Mouse (Mus musculus): ENCODE data around the gene Brd7. TPM values are rescaled to one million over a fixed set of nuclear protein-coding genes. Genes with fewer than 3 reads are reported as not detected.
A peak's percentile ranks its signal among the peaks of the same experiment; 100 is the strongest.

Brd7 gene
- polyA plus RNA-seq, 1 experiment from 2014 or later = 68.4 TPM

DNA sequence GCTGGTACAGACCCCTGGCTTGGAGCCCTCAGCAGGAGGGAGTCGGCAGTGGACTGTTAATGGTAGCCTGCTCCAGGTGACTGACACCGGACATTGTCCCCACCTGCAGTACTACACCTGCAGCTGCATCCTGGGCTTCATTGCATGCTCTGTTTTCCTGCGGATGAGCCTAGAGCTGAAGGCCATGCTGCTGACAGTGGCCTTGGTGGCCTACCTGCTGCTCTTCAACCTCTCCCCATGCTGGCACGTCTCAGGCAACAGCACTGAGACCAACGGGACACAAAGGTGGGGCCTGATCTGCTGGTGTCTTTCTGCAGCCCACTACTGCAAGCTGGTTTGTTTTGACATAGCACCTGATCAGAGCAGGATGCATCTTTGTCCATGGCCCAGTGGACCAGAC, 38.5 kb downstream of the Brd7 start:
- DNase-seq (ENCODE audit: low spot score) = no peak
- Histone ChIP-seq H3K4me3 (ENCODE audit: low read depth, low read length) (no peak overlapping the region), H3K4me1 (ENCODE audit: control insufficient read depth, insufficient read depth, low read length) (no peaks in the 10 kb centered on the region), H3K27me3 (replicated peaks; ENCODE audit: control insufficient read depth, insufficient read depth, low read length) (no peaks in the 10 kb centered on the region), H3K9ac (ENCODE audit: low read depth, low read length) (no peak overlapping the region), H3K9me3 (ENCODE audit: control insufficient read depth, low read length) (no peaks in the 10 kb centered on the region), H3K4me2 (ENCODE audit: low read depth, low read length) (no peak overlapping the region), H3K36me3 (ENCODE audit: control insufficient read depth, insufficient read depth, low read length) (peaks cover 41% of the 10 kb centered on the region), H3K27ac (replicated peaks; ENCODE audit: low read depth, low read length) (no peak overlapping the region)
- ATAC-seq (ENCODE audit: low read depth) = no peak
- WGBS = 93% methylated on average over 3 of the region's 5 CpGs

DNA sequence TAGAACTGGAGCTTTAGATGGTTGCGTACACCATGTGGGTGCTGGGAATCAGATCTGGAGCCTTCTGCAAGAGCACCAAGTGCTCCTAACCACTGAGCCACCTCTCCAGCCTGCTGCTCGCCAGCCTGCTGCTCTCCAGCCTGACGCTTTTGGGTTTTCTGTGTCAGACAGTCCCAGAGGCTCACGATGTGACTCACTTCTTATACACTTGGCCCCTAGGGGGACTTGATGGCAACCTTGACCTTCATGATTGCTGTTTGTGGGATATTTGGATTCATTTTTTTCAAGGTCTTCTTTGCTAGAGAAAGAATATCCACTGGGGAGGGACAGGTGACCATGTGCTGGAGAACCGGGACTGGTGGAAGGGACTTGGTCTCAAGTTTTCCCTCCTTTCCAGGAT, 40.6 kb downstream of the Brd7 start:
- Histone ChIP-seq H3K27me3 (replicated peaks; ENCODE audit: control insufficient read depth, insufficient read depth, low read length) (no peaks in the 10 kb centered on the region), H3K4me1 (ENCODE audit: control insufficient read depth, insufficient read depth, low read length) (peaks cover 14% of the 10 kb centered on the region), H3K27ac (replicated peaks; ENCODE audit: low read depth, low read length) (no peak overlapping the region), H3K4me3 (ENCODE audit: low read depth, low read length) (no peak overlapping the region), H3K9ac (ENCODE audit: low read depth, low read length) (no peak overlapping the region), H3K4me2 (ENCODE audit: low read depth, low read length) (no peak overlapping the region), H3K9me3 (ENCODE audit: control insufficient read depth, low read length) (no peaks in the 10 kb centered on the region), H3K36me3 (ENCODE audit: control insufficient read depth, insufficient read depth, low read length) (peaks cover 21% of the 10 kb centered on the region; the same call in 1 of the 2 replicates)
- WGBS = 83% methylated on average over 5 of the region's 5 CpGs
- ATAC-seq (ENCODE audit: low read depth) = no peak
- DNase-seq (ENCODE audit: low spot score) = no peak

DNA sequence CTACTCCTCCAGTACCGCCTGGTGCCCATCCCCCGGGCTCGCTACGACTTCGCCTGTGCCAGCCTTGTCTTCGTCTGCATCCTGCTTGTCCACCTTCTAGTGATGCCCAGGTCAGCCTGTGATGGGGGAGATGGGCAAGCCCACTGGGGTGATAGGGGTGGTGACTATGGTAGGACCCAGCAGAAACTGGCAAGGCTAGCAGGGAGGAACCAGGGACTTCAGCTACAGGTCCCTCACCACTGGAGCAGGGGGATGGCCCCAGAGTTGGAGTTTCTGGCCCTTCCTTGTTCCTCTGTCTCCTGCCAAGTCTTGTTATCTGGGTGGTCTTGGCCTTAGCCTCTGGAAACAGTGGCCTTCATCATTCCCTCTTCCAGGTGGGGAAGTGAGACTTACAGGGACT, 41.9 kb downstream of the Brd7 start:
- Histone ChIP-seq H3K27me3 (replicated peaks; ENCODE audit: control insufficient read depth, insufficient read depth, low read length) (no peaks in the 10 kb centered on the region), H3K4me1 (ENCODE audit: control insufficient read depth, insufficient read depth, low read length) (peaks cover 19% of the 10 kb centered on the region), H3K4me2 (ENCODE audit: low read depth, low read length) (no peak overlapping the region), H3K9me3 (ENCODE audit: control insufficient read depth, low read length) (no peaks in the 10 kb centered on the region), H3K4me3 (ENCODE audit: low read depth, low read length) (no peak overlapping the region), H3K36me3 (ENCODE audit: control insufficient read depth, insufficient read depth, low read length) (peaks cover 9% of the 10 kb centered on the region; the same call in 1 of the 2 replicates), H3K9ac (ENCODE audit: low read depth, low read length) (no peak overlapping the region), H3K27ac (replicated peaks; ENCODE audit: low read depth, low read length) (no peak overlapping the region)
- no peak for DNase-seq (ENCODE audit: low spot score)
- ATAC-seq (ENCODE audit: low read depth) = no peak
- WGBS = 90% methylated on average over 6 of the region's 6 CpGs

DNA sequence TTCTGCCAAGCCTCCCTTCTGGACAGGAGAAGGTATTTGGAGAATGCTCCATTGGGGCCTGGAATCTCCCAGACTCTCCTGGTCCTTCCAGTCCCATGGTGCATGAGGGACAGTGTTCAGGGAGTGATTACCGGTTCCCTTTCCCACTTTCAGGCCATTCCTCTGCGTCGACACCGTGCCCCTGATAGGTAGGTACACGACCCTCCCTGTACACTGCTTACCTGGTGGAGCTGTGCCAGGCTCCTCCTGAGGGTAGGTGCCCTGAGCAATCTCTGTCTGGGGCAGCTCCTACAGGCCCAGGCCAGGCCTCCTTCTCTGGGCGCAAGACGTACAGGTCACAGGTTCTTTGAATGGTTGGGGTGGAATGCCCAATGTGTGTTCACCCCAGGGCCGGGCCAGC, 43.8 kb downstream of the Brd7 start:
- Histone ChIP-seq H3K27me3 (replicated peaks; ENCODE audit: control insufficient read depth, insufficient read depth, low read length) (no peaks in the 10 kb centered on the region), H3K4me1 (ENCODE audit: control insufficient read depth, insufficient read depth, low read length) (peaks cover 19% of the 10 kb centered on the region), H3K4me2 (ENCODE audit: low read depth, low read length) (no peak overlapping the region), H3K4me3 (ENCODE audit: low read depth, low read length) (no peak overlapping the region), H3K9me3 (ENCODE audit: control insufficient read depth, low read length) (no peaks in the 10 kb centered on the region), H3K27ac (replicated peaks; ENCODE audit: low read depth, low read length) (no peak overlapping the region; the same call in 1 of the 2 replicates), H3K9ac (ENCODE audit: low read depth, low read length) (no peak overlapping the region), H3K36me3 (ENCODE audit: control insufficient read depth, insufficient read depth, low read length) (no peaks in the 10 kb centered on the region)
- WGBS = 91% methylated on average over 8 of the region's 8 CpGs
- no peak for ATAC-seq (ENCODE audit: low read depth)
- DNase-seq (ENCODE audit: low spot score) = no peak

DNA sequence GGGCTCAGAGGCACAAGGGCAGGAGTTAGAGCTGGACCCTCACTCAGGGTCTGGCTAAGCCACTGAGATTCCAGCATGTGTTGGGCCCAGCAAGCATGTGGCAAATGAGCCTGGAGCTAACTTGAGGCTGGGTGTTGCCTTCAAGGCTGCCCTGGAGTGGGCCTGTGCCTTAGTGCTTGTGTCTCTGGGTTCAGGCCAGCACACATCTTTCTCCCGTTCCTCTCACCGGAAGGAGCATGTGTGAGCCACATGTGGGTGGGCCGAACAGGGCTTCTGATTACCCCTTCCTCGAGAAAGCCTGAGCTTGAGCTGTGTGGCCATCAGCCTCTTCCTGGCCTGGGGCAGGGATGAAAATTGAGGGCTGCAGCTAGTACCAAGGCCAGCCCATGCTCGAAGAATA, 44.7 kb downstream of the Brd7 start:
- peak; percentile 45 for DNase-seq (ENCODE audit: low spot score)
- H3K9me3 ChIP-seq (ENCODE audit: control insufficient read depth, low read length) = no peaks in the 10 kb centered on the region
- H3K9ac ChIP-seq (ENCODE audit: low read depth, low read length) = no peak overlapping the region
- H3K36me3 ChIP-seq (ENCODE audit: control insufficient read depth, insufficient read depth, low read length) = no peaks in the 10 kb centered on the region
- peaks cover 19% of the 10 kb centered on the region for H3K4me1 ChIP-seq (ENCODE audit: control insufficient read depth, insufficient read depth, low read length)
- no peak for ATAC-seq (ENCODE audit: low read depth)
- H3K27ac ChIP-seq (replicated peaks; ENCODE audit: low read depth, low read length) = peak overlapping the region; percentile 81
- H3K4me2 ChIP-seq (ENCODE audit: low read depth, low read length) = no peak overlapping the region
- whole genome bisulfite sequencing = 44% methylated on average over 5 of the region's 5 CpGs
- H3K4me3 ChIP-seq (ENCODE audit: low read depth, low read length) = no peak overlapping the region
- H3K27me3 ChIP-seq (replicated peaks; ENCODE audit: control insufficient read depth, insufficient read depth, low read length) = no peaks in the 10 kb centered on the region

DNA sequence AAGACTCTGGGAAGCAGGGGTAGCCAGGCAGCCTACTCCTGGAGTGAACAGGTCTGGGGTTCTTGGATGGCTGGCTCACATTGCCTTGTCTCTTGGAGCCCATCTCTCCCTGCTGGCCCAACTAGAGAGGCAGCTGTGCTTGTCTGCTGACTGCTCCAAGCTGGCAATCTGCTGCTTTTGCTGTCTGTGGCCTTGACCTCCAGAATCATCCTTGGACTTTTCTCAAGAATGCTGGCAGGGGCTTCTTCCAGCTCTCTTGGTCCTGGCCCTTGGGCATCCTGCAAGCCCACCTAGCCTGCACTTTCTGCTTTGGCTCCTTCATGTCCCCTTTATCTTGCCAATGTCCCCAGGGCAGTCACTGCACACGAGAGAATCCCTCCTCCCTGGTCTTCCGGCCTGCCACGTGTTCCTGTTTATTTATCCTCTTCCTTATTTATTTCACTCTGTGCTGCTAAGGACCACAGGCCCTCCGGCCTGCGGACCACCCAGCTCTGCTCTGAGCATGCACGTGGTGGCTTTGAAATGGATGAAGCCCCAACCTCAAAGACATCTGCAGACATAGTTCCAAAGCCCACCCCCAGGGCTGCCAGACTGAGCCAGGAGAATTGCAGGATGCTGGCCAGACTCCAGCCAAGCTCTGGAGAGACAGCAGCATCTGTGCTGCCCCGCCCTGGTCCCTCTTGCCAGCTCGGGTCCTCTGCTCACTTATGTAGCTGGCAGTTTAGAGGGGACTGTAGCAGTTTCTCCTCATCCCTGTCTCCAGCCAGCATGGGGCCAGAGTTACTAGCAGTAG, 45.7 kb downstream of the Brd7 start:
- Histone ChIP-seq H3K9me3 (ENCODE audit: control insufficient read depth, low read length) (no peaks in the 10 kb centered on the region), H3K9ac (ENCODE audit: low read depth, low read length) (no peak overlapping the region), H3K27ac (replicated peaks; ENCODE audit: low read depth, low read length) (peak overlapping the region; percentile 81), H3K4me3 (ENCODE audit: low read depth, low read length) (no peak overlapping the region), H3K4me1 (ENCODE audit: control insufficient read depth, insufficient read depth, low read length) (peaks cover 19% of the 10 kb centered on the region), H3K36me3 (ENCODE audit: control insufficient read depth, insufficient read depth, low read length) (no peaks in the 10 kb centered on the region), H3K27me3 (replicated peaks; ENCODE audit: control insufficient read depth, insufficient read depth, low read length) (no peaks in the 10 kb centered on the region), H3K4me2 (ENCODE audit: low read depth, low read length) (no peak overlapping the region)
- peak; percentile 92 for DNase-seq (ENCODE audit: low spot score)
- WGBS = 29% methylated on average over 8 of the region's 8 CpGs
- ATAC-seq (ENCODE audit: low read depth) = peak; percentile 88

DNA sequence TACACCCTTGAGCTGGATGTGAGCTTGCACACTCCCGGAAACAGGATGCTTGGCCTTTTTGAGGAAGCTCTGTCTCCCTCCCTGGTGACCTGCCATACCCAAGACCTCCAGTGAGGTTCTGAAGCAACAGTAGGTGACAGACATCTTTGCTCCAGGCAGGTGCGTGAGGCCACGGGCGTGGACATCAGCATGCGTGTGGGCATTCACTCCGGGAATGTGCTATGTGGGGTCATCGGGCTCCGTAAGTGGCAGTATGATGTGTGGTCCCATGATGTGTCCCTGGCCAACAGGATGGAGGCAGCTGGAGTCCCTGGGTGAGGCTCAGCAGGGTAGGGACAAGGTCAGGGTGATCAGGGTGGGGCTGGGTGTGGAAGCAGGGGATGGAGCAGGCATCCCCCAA, 46.7 kb downstream of the Brd7 start:
- H3K27me3 ChIP-seq (replicated peaks; ENCODE audit: control insufficient read depth, insufficient read depth, low read length) = no peaks in the 10 kb centered on the region
- peaks cover 19% of the 10 kb centered on the region for H3K4me1 ChIP-seq (ENCODE audit: control insufficient read depth, insufficient read depth, low read length)
- no peak overlapping the region for H3K4me2 ChIP-seq (ENCODE audit: low read depth, low read length)
- no peak for DNase-seq (ENCODE audit: low spot score)
- H3K27ac ChIP-seq (replicated peaks; ENCODE audit: low read depth, low read length) = no peak overlapping the region
- H3K36me3 ChIP-seq (ENCODE audit: control insufficient read depth, insufficient read depth, low read length) = no peaks in the 10 kb centered on the region
- H3K9ac ChIP-seq (ENCODE audit: low read depth, low read length) = no peak overlapping the region
- WGBS = 93% methylated on average over 8 of the region's 8 CpGs
- no peak overlapping the region for H3K4me3 ChIP-seq (ENCODE audit: low read depth, low read length)
- no peaks in the 10 kb centered on the region for H3K9me3 ChIP-seq (ENCODE audit: control insufficient read depth, low read length)
- no peak for ATAC-seq (ENCODE audit: low read depth)

DNA sequence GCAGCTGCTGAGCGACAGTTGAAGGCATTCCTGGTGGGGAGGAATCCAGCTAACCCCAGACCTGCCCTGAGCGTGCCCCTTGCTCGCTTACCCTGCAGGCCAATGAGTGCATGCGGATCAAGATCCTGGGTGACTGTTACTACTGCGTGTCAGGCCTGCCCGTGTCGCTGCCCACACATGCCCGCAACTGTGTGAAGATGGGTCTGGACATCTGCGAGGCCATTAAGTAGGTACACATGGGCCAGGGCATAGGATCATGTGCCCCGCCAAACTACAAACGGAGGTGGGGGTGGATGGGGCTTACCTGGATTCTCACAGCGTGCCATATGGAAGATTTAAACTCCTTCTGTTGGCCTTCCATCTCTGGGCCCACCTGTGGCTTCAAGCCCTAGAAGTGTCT, 48.0 kb downstream of the Brd7 start:
- 88% methylated on average over 12 of the region's 12 CpGs for WGBS
- Histone ChIP-seq H3K27ac (replicated peaks; ENCODE audit: low read depth, low read length) (no peak overlapping the region), H3K9ac (ENCODE audit: low read depth, low read length) (no peak overlapping the region), H3K36me3 (ENCODE audit: control insufficient read depth, insufficient read depth, low read length) (no peaks in the 10 kb centered on the region), H3K9me3 (ENCODE audit: control insufficient read depth, low read length) (no peaks in the 10 kb centered on the region), H3K27me3 (replicated peaks; ENCODE audit: control insufficient read depth, insufficient read depth, low read length) (no peaks in the 10 kb centered on the region), H3K4me2 (ENCODE audit: low read depth, low read length) (no peak overlapping the region), H3K4me1 (ENCODE audit: control insufficient read depth, insufficient read depth, low read length) (peaks cover 19% of the 10 kb centered on the region), H3K4me3 (ENCODE audit: low read depth, low read length) (no peak overlapping the region)
- no peak for DNase-seq (ENCODE audit: low spot score)
- ATAC-seq (ENCODE audit: low read depth) = no peak

DNA sequence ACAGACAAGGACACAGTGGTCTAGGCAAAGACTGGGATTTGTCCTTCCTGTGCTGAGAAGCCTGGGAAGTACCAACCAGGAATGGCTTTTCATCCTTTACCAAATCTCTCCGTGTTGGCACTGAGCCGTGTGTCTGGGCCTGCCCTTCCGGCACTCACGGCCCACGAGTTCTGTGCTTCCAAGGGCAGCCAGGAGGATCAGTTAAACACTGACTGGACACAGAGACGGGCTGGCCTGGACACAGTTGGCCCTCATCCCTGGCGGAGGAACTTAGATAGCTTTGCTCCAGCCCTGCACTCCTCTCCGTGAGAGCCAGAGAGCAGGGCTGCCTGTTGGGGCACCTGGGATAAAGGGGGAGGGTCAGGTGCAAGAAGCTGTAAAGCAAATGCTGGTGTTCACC, 49.0 kb downstream of the Brd7 start:
- no peak overlapping the region for H3K4me2 ChIP-seq (ENCODE audit: low read depth, low read length)
- H3K4me3 ChIP-seq (ENCODE audit: low read depth, low read length) = no peak overlapping the region
- no peaks in the 10 kb centered on the region for H3K9me3 ChIP-seq (ENCODE audit: control insufficient read depth, low read length)
- no peak for ATAC-seq (ENCODE audit: low read depth)
- 71% methylated on average over 7 of the region's 8 CpGs for WGBS
- no peaks in the 10 kb centered on the region for H3K27me3 ChIP-seq (replicated peaks; ENCODE audit: control insufficient read depth, insufficient read depth, low read length)
- H3K9ac ChIP-seq (ENCODE audit: low read depth, low read length) = no peak overlapping the region
- DNase-seq (ENCODE audit: low spot score) = no peak
- no peaks in the 10 kb centered on the region for H3K36me3 ChIP-seq (ENCODE audit: control insufficient read depth, insufficient read depth, low read length)
- H3K4me1 ChIP-seq (ENCODE audit: control insufficient read depth, insufficient read depth, low read length) = peaks cover 19% of the 10 kb centered on the region
- H3K27ac ChIP-seq (replicated peaks; ENCODE audit: low read depth, low read length) = no peak overlapping the region

Measured in embryonic facial prominence, embryonic 14.5 days (tissue).